12 mouse cellular contexts compared by ENCODE assay signal in genomic region chr16:42938211-42938610, GRCm38 (mm10).
"Had no signal": no experiment of that assay in that cellular context is flagged by ENCODE, and none has a peak within 500 bp of the region (broad histone marks: within the 10 kb centered on the region; RNA-seq: fewer than 3 reads in every experiment).

No protein-coding gene starts in this region.

- H3K4me1 ChIP-seq: kidney, embryonic 15.5 days; limb, embryonic 13.5 days; midbrain, embryonic 12.5 days; stomach, embryonic 15.5 days had no signal

- DNase-seq: kidney, postnatal 25 days; layer of hippocampus, adult 9-11 months; left cerebral cortex, postnatal 4 days; lung, adult 18-20 months; right cerebral cortex, postnatal 14 days; thymus, adult 2 months; thymus, postnatal 36 days had no signal

- H3K27me3 ChIP-seq: kidney, embryonic 15.5 days; limb, embryonic 13.5 days; midbrain, embryonic 12.5 days; stomach, embryonic 15.5 days had no signal

- H3K36me3 ChIP-seq: kidney, embryonic 15.5 days; limb, embryonic 13.5 days; midbrain, embryonic 12.5 days; stomach, embryonic 15.5 days had no signal

- H3K4me3 ChIP-seq: kidney, embryonic 15.5 days; limb, embryonic 13.5 days; midbrain, embryonic 12.5 days; stomach, embryonic 15.5 days had no signal

- H3K27ac ChIP-seq: kidney, embryonic 15.5 days; limb, embryonic 13.5 days; liver, embryonic 14.5 days; midbrain, embryonic 12.5 days; stomach, embryonic 15.5 days had no signal
